Mouse (Mus musculus): ENCODE results near the gene Mamdc2.
"Not testable (repeated sequence)": the region's sequence is repeated elsewhere in the genome, so short reads cannot be mapped to it uniquely, and the experiment has no call there.

Gene Mamdc2

GRCm38 (mm10) chr19:23447988-23448497 is at the start of gene Mamdc2:
TSS of gene Mamdc2 (minus strand) at chr19:23448442.
- ATAC-seq (ENCODE audit: insufficient number of reproducible peaks, low FRiP score, low TSS enrichment), result peak; percentile 53; the same call in 1 of the 2 replicates

DNA sequence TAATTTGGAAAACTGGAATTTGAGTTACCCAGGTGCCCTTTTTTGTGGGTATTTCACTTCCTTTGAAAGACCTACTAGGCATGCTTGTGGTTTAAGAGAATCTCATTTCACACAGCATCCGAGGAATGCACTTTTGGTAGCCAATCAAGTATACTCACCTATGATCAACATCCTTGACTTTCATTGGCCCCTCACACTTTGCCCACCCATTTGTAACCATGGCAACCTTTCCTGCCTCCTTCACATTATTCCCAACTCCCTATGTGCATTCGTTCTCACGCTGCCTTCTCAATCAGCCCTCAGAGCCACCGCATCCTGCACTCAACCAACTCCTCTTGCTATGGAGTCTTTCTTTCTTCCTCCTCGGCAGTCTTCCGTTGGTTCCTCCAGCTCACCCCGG is 49.8 kb upstream of the Mamdc2 start:
- ATAC-seq (ENCODE audit: insufficient number of reproducible peaks, low FRiP score, low TSS enrichment), result no peak

DNA sequence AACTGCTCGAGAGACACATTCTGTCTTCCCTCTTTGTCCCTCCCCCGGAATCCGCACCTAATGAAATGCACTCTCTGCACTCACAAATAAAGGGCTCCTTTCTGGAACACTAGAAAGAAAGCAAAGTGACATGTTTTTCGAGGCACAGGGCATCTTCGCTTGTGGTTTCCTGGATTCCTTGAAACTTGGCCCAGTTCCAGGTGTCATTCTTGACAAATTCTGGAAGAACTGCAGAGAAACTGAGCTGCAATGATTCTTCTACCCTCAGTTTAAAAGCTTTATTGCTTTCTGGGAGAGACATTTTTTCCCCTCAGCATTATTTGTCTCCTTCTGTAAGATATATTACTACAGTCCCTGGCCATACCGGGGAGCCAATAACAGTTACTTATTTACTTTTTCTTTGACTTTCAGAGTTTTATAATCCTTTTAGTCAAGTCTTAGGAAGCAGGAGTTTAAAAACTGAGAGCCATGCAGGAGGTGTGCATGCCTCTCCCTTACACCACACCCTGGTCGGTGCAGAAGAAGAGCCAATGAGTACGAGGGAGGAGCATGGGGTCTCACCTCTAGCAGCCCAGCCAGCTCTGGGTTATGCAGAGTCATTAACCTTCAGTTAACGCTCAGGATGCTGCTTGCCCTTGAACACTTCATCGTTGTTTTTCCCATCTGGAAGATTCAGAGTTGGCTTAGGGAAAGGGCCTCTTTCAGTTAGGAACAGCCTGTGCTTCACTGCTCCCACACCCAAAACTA is 49.1 kb upstream of the Mamdc2 start:
- no peak for ATAC-seq (ENCODE audit: insufficient number of reproducible peaks, low FRiP score, low TSS enrichment)

DNA sequence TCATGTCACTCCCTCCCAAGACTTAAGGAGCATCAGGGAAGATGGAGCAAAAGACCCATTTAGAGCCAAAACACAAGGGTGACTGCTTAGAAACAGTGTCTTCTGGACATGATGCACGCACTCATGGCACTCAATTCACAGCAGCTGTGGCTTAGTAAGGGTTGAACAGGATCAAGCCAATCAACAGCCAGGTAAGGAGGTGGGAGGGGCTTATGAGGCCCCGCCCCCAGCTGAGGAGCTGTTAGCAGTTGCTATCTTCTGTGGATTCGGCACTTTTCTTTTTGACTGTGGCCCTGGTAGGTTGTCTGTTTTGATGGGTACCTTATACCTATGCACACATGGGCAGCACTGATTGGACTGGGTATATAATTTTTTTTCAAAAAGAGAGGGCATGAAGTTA is 48.3 kb upstream of the Mamdc2 start:
- no peak for ATAC-seq (ENCODE audit: insufficient number of reproducible peaks, low FRiP score, low TSS enrichment)

- ATAC-seq (ENCODE audit: insufficient number of reproducible peaks, low FRiP score, low TSS enrichment), result no peak
Observed at GRCm38 (mm10) chr19:23492663-23493062, 44.4 kb upstream of the Mamdc2 start.

GRCm38 (mm10) chr19:23490703-23491102 is 42.5 kb upstream of the Mamdc2 start:
- ATAC-seq (ENCODE audit: insufficient number of reproducible peaks, low FRiP score, low TSS enrichment), result not testable (repeated sequence)

- ATAC-seq (ENCODE audit: insufficient number of reproducible peaks, low FRiP score, low TSS enrichment), result no peak
Observed at GRCm38 (mm10) chr19:23489780-23490179, 41.5 kb upstream of the Mamdc2 start.

GRCm38 (mm10) chr19:23487421-23487820 is 39.2 kb upstream of the Mamdc2 start:
- no peak for ATAC-seq (ENCODE audit: insufficient number of reproducible peaks, low FRiP score, low TSS enrichment)

- no peak for ATAC-seq (ENCODE audit: insufficient number of reproducible peaks, low FRiP score, low TSS enrichment)
Observed at GRCm38 (mm10) chr19:23486631-23487270, 38.5 kb upstream of the Mamdc2 start.

- ATAC-seq (ENCODE audit: insufficient number of reproducible peaks, low FRiP score, low TSS enrichment), result no peak
Observed at GRCm38 (mm10) chr19:23485940-23486600, 37.8 kb upstream of the Mamdc2 start.

DNA sequence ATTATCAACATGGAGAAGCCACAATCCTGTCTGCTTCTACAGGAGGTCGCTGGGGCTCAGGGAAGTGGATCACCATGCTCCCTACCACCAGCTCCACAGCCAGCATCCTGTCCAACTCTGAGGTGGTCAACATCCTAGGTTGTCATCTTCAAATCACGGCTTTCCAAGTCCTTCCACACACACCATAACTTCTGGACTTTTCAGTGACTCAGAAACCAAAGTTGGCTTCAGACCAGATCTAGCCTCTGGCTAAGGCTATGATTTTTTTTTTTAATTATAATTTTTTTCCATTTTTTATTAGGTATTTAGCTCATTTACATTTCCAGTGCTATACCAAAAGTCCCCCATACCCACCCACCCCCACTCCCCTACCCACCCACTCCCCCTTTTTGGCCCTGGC is 34.3 kb upstream of the Mamdc2 start:
- not testable (repeated sequence) for ATAC-seq (ENCODE audit: insufficient number of reproducible peaks, low FRiP score, low TSS enrichment)

DNA sequence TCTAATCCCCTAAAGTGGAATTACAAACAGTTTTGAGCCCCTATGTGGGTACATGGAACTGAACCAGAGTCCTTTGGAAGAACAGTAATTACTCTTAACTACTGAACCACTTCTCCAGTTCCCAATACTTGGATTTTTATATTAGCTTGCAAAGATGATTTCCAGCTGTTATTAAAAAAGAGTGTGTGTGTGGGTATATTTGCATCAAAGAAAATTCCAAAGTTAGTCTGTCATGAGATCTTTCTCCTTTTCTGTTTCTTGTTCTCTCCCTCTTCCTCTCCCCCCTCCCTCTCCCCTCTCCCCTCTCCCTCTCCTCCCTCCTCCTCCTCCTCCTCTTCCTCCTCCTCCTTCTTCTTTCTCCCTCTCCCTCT is 31.3 kb upstream of the Mamdc2 start:
- ATAC-seq (ENCODE audit: insufficient number of reproducible peaks, low FRiP score, low TSS enrichment), result no peak

GRCm38 (mm10) chr19:23478895-23479596 is 30.8 kb upstream of the Mamdc2 start:
- 0 out of 2 replicates have a peak, but pooled peaks have one; percentile 58 for ATAC-seq (ENCODE audit: insufficient number of reproducible peaks, low FRiP score, low TSS enrichment)

DNA sequence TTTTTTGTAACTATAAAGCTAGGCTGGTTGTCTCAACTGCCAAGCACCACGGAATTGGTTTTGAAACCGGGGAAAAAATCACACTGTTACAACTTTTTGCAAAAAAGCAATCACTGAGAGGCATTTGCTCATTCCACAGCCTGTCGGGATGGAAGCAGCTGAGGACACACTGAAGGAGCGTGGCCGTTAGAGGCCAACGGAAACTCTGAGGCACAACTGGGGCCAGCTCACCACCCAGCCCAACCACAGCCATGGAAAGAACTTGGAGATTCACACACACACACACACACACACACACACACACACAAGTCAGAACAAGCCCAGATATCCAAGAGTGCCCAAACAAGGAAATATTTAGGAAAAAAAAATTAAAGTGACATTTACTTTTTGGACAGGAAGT is 29.6 kb upstream of the Mamdc2 start:
- ATAC-seq (ENCODE audit: insufficient number of reproducible peaks, low FRiP score, low TSS enrichment), result no peak

GRCm38 (mm10) chr19:23467866-23468265 is 19.6 kb upstream of the Mamdc2 start:
- ATAC-seq (ENCODE audit: insufficient number of reproducible peaks, low FRiP score, low TSS enrichment), result no peak

- ATAC-seq (ENCODE audit: insufficient number of reproducible peaks, low FRiP score, low TSS enrichment), result no peak
Observed at GRCm38 (mm10) chr19:23467011-23467410, 18.8 kb upstream of the Mamdc2 start.

DNA sequence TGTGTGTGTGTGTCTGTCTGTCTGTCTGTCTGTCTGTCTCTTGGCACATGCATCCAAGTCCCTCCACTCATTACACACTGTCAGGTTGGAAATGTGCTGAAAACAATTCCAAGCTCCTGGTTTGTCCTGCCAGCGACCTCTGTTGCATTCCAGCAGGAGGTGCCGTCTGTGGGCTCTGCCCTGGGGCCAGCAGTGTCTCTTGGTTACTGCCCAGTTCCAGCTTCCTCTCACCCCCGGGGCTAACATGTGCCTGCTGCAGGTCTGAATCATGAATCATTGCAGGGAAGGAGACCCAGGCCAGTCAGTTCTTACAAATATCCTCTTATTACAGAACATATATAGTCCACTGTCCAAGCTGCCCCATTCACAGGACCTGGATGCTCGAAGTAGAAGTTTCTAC is 9.2 kb upstream of the Mamdc2 start:
- ATAC-seq (ENCODE audit: insufficient number of reproducible peaks, low FRiP score, low TSS enrichment), result no peak

DNA sequence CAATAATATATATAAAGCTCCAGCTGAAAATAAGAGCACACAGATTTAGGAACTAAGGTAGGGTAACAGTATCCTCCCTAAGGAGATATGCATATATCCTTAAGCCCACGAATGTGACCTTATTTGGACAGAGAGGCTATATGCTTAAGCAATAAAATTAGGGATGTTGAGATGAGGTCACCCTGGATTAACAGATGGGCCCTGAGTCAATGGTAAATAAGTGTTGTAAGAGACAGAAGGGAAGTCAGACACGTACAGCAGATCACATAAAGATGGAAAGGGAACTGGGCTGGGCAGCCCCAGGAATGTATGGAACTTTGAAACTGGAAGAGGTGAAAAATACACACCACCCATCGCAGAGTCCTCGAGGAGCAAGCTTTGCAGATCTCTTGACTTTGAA is 3.1 kb upstream of the Mamdc2 start:
- ATAC-seq (ENCODE audit: insufficient number of reproducible peaks, low FRiP score, low TSS enrichment), result no peak

DNA sequence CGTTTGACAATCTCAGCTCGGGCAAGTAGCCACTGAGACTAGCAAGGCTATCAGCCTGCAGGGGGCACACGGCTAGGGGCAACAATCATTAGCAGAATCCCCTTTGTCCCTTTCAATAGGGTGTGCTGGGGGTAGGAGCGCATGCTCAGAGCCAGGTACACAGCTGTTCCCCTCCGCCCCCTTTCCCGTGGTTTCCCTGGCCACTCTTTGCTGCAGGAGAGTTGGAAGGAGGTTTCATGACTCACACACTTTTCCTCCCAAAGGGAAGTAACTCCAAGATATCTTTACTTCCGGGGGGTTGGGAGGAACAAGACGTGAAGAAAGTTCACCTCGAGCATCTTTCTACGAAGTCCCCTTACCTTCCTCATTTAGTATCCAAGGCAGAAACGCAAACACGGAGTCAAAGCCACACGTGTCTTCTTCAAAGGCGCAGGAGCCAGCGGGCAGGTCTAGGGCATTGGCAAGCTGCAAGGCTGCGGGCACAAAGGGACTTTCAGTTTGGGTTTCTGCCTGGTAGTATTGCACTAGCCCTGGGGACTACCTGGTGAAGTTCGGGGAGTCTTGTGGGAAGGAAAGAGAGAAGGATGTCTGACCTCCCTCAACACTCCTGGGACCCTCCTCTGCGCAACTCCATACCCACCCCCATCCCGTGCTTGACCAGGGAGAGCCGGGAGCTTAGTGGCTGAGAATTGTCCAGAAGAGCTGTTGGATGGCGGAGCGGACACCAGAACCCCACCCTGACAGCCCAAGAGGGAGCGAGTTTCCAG is 838 bp downstream of the Mamdc2 start:
- ATAC-seq (ENCODE audit: insufficient number of reproducible peaks, low FRiP score, low TSS enrichment), result peak; percentile 56

All from cerebellum, adult (tissue).